Mouse (Mus musculus) naive thymus-derived CD4-positive, alpha-beta T cell, adult 2 months (primary cell): ENCODE data around the gene Lrrc59.
"Not testable (repeated sequence)": the region's sequence is repeated elsewhere in the genome, so short reads cannot be mapped to it uniquely, and the experiment has no call there.

Experiments used
- DNase-seq: peaks from one replicate; pipeline ENCODE4 v3.0.0-alpha.2; 2011; ENCODE audit warnings: low read depth

The Lrrc59 gene

DNA sequence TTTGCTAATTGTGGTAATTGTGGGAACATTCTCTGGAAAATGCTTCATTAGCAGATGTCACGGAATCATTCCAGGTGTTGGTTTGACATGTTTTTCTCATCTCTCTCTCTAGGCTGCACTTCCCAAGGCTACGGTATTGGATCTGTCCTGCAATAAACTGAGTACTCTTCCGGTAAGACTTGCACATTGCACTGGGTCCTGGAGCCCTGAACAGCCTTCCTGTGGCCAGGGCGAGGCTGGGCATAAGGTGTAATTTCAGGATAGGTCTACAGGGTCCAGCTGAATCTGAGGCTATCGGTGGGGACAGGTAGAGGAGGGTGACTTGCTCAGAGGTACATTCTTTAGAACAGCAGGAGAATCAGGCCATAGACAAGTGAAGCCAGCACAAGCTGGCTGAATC is 2.4 kb downstream of the Lrrc59 start:
- DNase-seq, result no peak

GRCm38 (mm10) chr11:94632988-94633387 is 3.4 kb downstream of the Lrrc59 start:
- DNase-seq, result no peak

- no peak for DNase-seq
Measured at GRCm38 (mm10) chr11:94634431-94634830, 4.9 kb downstream of the Lrrc59 start.

GRCm38 (mm10) chr11:94644461-94645219 is 15.1 kb downstream of the Lrrc59 start:
- no peak for DNase-seq

GRCm38 (mm10) chr11:94646457-94646856 is 16.9 kb downstream of the Lrrc59 start:
- no peak for DNase-seq

DNA sequence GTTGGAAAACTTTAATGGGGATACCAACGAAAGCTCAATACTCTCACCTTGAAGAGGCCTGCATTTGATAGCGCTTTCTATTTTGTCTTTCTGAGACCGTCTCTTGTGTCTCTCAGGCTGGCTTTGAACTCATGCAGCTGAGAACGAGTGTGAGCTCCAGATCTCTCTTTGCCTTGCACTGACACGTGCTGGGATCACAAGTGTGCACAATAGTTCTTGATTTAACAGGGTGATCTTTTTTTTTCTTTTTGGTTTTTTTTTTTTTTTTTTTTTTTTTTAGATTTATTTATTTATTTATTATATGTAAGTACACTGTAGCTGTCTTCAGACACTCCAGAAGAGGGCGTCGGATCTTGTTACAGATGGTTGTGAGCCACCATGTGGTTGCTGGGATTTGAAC is 21.7 kb downstream of the Lrrc59 start:
- DNase-seq, result not testable (repeated sequence)

- no peak for DNase-seq
Measured at GRCm38 (mm10) chr11:94652973-94653372, 23.4 kb downstream of the Lrrc59 start.

GRCm38 (mm10) chr11:94653663-94654436 is 24.3 kb downstream of the Lrrc59 start, which contains the start of the genes Mrpl27 and Eme1:
Gene Mrpl27 (plus strand): TSS chr11:94653767.
Gene Eme1 (minus strand): TSS chr11:94653964.
- DNase-seq, result peak; percentile 88

DNA sequence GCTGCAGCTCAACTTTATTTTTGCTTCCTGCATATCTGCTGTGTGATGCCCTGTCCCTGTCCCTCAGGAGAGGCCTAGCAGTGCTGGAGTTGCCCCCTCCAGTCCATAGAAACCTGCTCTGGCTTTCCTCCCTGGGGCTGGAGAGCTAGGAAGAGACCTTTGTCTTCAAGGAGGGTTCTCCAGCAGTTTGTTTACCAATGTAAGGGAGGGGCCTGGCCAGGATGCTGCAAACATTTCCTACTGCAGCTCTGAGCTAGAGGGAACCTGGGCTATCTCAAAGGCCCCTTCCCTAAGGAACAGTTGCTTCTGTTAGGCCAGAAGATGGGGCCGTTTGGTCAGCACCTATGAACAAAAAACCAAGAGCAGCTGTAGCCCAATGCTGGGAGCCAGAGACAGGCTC is 31.8 kb downstream of the Lrrc59 start:
- no peak for DNase-seq

DNA sequence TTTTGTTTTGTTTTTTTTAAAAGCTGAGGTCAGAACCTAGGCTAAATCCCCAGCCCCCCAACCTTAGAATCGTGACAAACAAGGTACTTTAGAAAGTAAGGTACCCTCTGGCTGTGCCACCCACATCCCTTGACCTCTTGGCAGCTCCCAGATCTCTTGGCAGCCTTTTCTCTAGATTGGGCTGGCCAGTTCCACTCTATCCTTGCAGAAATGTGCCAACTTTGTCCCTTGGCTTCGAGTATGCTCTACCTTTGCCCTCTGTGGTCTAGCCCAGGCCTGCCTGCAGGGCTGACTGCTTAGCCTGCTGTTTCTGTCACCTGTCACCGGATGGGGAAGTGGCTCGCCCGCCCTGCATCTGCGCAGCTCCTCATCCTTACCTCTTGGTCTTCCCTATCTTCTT is 35.7 kb downstream of the Lrrc59 start:
- DNase-seq, result no peak

- no peak for DNase-seq
Measured at GRCm38 (mm10) chr11:94674984-94675383, 45.4 kb downstream of the Lrrc59 start.

- no peak for DNase-seq
Measured at GRCm38 (mm10) chr11:94675446-94675845, 45.9 kb downstream of the Lrrc59 start.

DNA sequence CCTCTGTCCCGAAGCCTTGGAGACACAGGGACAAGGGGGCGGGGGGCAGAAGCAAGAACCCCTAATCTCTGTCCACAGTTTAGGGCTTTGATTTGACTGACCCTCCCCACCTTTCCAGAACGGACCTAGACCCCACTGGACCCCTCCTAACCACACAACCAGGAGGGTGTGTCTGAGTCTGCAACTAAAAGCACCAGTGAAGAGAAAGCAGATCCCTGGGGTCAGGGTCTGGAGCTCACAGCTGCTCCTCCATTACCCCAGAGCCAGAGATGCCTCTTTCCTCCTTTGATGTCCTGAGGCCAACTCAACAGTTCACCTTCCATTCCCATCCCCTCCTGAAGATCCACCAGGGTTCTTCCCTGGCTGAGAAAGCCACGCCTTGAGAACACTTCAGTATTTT is 46.7 kb downstream of the Lrrc59 start:
- no peak for DNase-seq

DNA sequence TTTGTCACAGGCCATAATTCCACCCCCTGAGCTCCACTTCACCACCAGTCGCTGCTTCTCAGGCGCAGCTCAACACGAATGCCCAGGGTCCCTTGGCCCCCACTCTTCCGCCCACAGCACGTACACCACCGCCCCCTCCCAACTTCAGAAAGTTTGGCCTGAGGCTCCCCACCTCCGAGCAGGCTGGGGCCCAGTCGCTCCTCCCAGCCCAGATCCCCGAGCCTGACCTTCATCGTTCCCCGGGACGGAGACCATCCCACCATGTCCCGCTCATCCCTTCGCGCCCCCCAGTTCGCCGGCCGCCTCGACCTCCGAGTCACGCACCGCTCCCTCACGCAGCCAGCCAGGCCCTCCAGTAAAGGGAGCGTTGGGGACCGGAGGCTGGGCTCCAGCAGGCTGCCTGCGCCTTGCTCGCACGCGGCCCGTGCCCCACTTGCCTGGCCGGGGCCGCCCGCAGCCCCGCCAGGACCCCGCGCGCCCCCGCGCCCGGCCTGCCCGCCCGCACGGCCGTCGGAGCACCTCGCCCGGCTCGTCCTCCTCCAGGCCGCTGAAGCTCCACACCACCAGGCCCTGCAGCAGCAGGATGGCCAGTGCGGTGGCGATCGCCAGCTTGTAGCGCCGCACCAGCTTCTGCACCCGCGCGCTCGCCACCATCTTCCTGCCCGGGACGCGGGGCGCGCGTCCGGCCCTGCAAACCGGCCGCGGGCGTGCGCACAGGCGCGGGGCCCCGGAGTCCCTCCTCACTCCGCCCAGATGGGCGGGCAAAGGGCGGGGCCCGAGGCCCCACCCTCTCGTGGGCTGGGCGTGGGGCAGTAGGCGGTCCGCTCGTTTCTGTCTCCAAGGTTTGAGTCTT is 47.4 kb downstream of the Lrrc59 start, which contains the start of gene Xylt2:
Gene Xylt2, minus strand, starts transcription at position 762 of the 853 bp plus-strand sequence.
- peak; percentile 95 for DNase-seq

- DNase-seq, result no peak
Measured at GRCm38 (mm10) chr11:94677607-94678145, 48.1 kb downstream of the Lrrc59 start.

DNA sequence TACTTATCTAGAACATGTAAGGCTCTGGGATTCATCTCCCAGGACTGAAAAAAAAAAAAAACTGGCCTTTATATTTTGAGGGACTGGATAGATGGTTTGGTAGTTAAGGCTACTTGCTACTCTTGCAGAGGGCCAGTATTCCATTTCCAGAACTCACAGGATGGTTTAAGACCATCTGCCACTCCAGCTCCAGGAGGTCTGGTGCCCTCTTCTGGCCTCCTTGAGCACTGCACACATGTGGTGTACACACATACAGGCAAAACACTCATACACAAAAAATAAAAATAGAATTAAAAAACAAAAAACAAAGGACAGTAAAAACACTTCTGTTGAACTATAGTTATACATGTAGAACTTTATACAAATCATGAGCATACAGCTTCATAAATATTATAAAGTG is 51.1 kb downstream of the Lrrc59 start:
- no peak for DNase-seq

DNA sequence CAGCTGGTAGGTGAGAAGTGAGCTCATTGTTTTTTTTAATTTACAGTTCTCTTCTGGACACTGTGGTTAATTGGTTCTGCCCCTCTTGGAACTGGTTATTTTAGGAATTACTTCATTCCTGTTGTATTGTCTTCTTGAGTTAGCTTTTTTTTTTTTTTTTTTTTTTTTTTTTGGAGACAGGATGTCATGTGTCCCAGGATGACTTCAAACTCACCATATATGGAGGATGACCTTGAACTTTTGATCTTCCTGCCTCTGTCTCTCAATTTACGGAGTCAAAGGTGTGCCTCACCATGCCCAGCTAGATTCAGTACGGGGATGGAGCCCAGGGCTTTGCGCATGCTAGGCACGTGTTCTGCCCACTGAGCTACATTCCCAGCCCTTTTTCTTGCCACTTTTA is 52.1 kb downstream of the Lrrc59 start:
- no peak for DNase-seq

DNA sequence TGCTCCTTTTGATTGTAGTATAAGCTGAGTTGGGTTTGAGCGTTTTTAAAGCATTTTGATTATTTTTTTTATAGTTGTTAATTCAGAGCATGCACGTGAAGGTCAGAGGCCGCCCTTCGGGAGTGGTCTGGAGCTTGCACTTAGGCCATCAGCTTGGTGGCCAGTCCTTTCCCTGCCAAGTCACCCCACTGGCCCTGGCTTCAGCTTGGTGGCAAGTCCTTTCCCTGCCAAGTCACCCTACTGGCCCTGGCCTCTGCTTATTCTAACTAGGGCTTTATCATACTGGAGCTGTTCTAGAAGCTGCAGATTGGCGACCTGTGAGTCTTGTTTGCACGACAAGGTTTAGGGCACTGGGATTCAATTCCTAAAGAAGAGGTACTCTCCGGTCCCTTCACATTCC is 52.9 kb downstream of the Lrrc59 start:
- no peak for DNase-seq

GRCm38 (mm10) chr11:94687178-94687577 is 57.6 kb downstream of the Lrrc59 start:
- no peak for DNase-seq

- DNase-seq, result not testable (repeated sequence)
Measured at GRCm38 (mm10) chr11:94692502-94692901, 62.9 kb downstream of the Lrrc59 start.
